Mouse (Mus musculus) bone marrow macrophage, adult 2 months (primary cell): ENCODE results near the gene Mia2.

Experiments used
- CTCF ChIP-seq: IDR thresholded peaks from 2 replicates; pipeline ENCODE4 v1.5.1; 2012; ENCODE audit warnings: low read depth, mild to moderate bottlenecking, low read length, moderate library complexity
- POLR2A ChIP-seq: IDR thresholded peaks from 2 replicates; pipeline ENCODE4 v1.6.1; 2012; ENCODE audit warnings: mild to moderate bottlenecking, low read depth, low read length, borderline replicate concordance

GRCm38 (mm10) chr12:59060322-59060721 is 35.3 kb upstream of the Mia2 start:
- TF ChIP-seq POLR2A (no peak), CTCF (no peak)
